18 mouse cellular contexts compared by ENCODE assay signal in genomic region chr2:154678995-154679394, GRCm38 (mm10). TPM values are rescaled to one million over a fixed set of nuclear protein-coding genes. Genes with fewer than 3 reads are reported as not detected.
DNase-seq lines count a peak whose midpoint lies in the region; ATAC-seq and TF ChIP-seq lines count a peak whose summit lies in the region.
"Had no signal": no experiment of that assay in that cellular context is flagged by ENCODE, and none has a peak within 500 bp of the region (broad histone marks: within the 10 kb centered on the region; RNA-seq: fewer than 3 reads in every experiment).

No protein-coding gene starts in this region.

- WGBS in liver, postnatal 0 days (ENCODE audit: insufficient replicate concordance): 61% methylated on average over 3 of the region's 3 CpGs
- 29% methylated on average over 3 of the region's 3 CpGs for WGBS in liver, embryonic 14.5 days (ENCODE audit: insufficient replicate concordance)

- peaks cover 4% of the 10 kb centered on the region; the same call in 1 of the 2 replicates for H3K36me3 ChIP-seq in liver, postnatal 0 days (replicated peaks; ENCODE audit: insufficient read depth, low read length)
- no peaks in the 10 kb centered on the region; the same call in 1 of the 2 replicates for H3K36me3 ChIP-seq in liver, embryonic 14.5 days (replicated peaks; ENCODE audit: control insufficient read depth, insufficient read depth, low read depth)
- H3K36me3 ChIP-seq: forebrain, embryonic 12.5 days had no signal

- peaks cover 14% of the 10 kb centered on the region for H3K4me1 ChIP-seq in liver, postnatal 0 days (ENCODE audit: insufficient read depth)
- H3K4me1 ChIP-seq in liver, embryonic 14.5 days (replicated peaks; ENCODE audit: control insufficient read depth in 2 of 2, insufficient read depth in 2 of 2, low read length in 1 of 2): peaks cover 23 to 29% of the 10 kb centered on the region in 2 experiments

- TF ChIP-seq CTCF in liver, postnatal 0 days (IDR thresholded peaks at IDR 0.05; ENCODE audit: low read depth): no peak
- TF ChIP-seq CTCF in liver, embryonic 14.5 days (IDR thresholded peaks at IDR 0.05; ENCODE audit: low read depth): no peak

- H3K4me2 ChIP-seq in liver, postnatal 0 days (ENCODE audit: low read depth, low read length): no peak overlapping the region
- 0 out of 2 replicates have a peak overlapping the region, but pooled peaks have one; percentile 4 for H3K4me2 ChIP-seq in liver, embryonic 14.5 days (ENCODE audit: low read depth)

- TF ChIP-seq EP300 in liver, postnatal 0 days (IDR thresholded peaks at IDR 0.05; ENCODE audit: low read depth): no peak
- TF ChIP-seq EP300 in liver, embryonic 14.5 days (IDR thresholded peaks at IDR 0.05; ENCODE audit: low read depth): no peak

- no peak overlapping the region for H3K27ac ChIP-seq in liver, postnatal 0 days (ENCODE audit: low read depth)
- no peak overlapping the region for H3K27ac ChIP-seq in liver, embryonic 14.5 days

- H3K9ac ChIP-seq in liver, postnatal 0 days (replicated peaks): no peak overlapping the region
- no peak overlapping the region for H3K9ac ChIP-seq in liver, embryonic 14.5 days (replicated peaks)
- H3K9ac ChIP-seq: embryonic facial prominence, embryonic 13.5 days; forebrain, embryonic 12.5 days; heart, embryonic 12.5 days; hindbrain, embryonic 14.5 days had no signal

- no peak overlapping the region for H3K4me3 ChIP-seq in liver, postnatal 0 days (ENCODE audit: low read depth, low read length)
- H3K4me3 ChIP-seq in liver, embryonic 14.5 days (ENCODE audit: insufficient read depth in 1 of 2, low read depth in 2 of 2, low read length in 2 of 2): no peak overlapping the region
- H3K4me3 ChIP-seq: embryonic facial prominence, embryonic 13.5 days; forebrain, embryonic 12.5 days; heart, embryonic 12.5 days; hindbrain, embryonic 10.5 days had no signal

- peak; percentile 50 to 73 for DNase-seq in adrenal gland, adult (ENCODE audit: inconsistent age in 2 of 2, low spot score in 1 of 2)
- DNase-seq in adrenal gland, adult 8-10 months: no peak
- DNase-seq in liver: peak; percentile 34
- no peak for DNase-seq in liver, postnatal 0 days
- DNase-seq in lung, postnatal 36 days: peak; percentile 42
- no peak for DNase-seq in lung, postnatal 10 days
- DNase-seq in liver, embryonic 14.5 days (ENCODE audit: low read depth in 3 of 3, low spot score in 3 of 3): peak in 2 of 3 experiments; percentile 34 to 38
- no peak for DNase-seq in urinary bladder, adult 2 months (ENCODE audit: low spot score)
- DNase-seq: cerebellum, adult 11-12 months; cerebellum, postnatal 36 days; gastrocnemius, postnatal 25 days had no signal

- no peaks in the 10 kb centered on the region for H3K9me3 ChIP-seq in liver, postnatal 0 days (ENCODE audit: low read length)
- H3K9me3 ChIP-seq in liver, embryonic 14.5 days (ENCODE audit: control insufficient read depth, low read length): no peaks in the 10 kb centered on the region
- H3K9me3 ChIP-seq: embryonic facial prominence, embryonic 13.5 days; forebrain, embryonic 12.5 days; heart, embryonic 12.5 days; hindbrain, embryonic 10.5 days had no signal

- H3K27me3 ChIP-seq in liver, postnatal 0 days (ENCODE audit: insufficient read depth, low read length): no peaks in the 10 kb centered on the region
- H3K27me3 ChIP-seq in liver, embryonic 14.5 days (ENCODE audit: control insufficient read depth, insufficient read depth, low read length): no peaks in the 10 kb centered on the region
- H3K27me3 ChIP-seq: CH12.LX; embryonic facial prominence, embryonic 13.5 days; forebrain, embryonic 12.5 days; heart, embryonic 12.5 days had no signal

- no peak for ATAC-seq in liver, postnatal 0 days
- no peak for ATAC-seq in liver, embryonic 14.5 days (ENCODE audit: insufficient read depth)
- ATAC-seq: forebrain, embryonic 16.5 days had no signal

RNA-seq across cellular contexts. Expression of gene Chmp4b, which starts 27.5 kb away (rescaled TPM):
- total RNA-seq in adrenal gland, adult 8-10 months (2022): 100 to 1,000 TPM; 224 to 310 (median 256) TPM
- 11.9 and 13.1 TPM in 2 replicates for polyA plus RNA-seq in liver, postnatal 0 days (2015; fragmentation: Nextera tagmentation; extraction: Ambion mirVana)
- 48.0 and 84.2 TPM in 2 replicates for polyA plus RNA-seq in liver, embryonic 14.5 days (2012; rRNA removed)
- 8.1 and 9.1 TPM in 2 replicates for polyA plus RNA-seq in liver, embryonic 14.5 days (2014; fragmentation: Nextera tagmentation; extraction: Ambion mirVana)
- 260 and 272 TPM in 2 replicates for polyA plus RNA-seq in urinary bladder, adult 2 months (2012; rRNA removed)

Comparison
In these comparisons a context has a peak if more than half of its experiments do, and no peak if none do; other contexts are left out.
1. DNase-seq: peak in adrenal gland, adult (2 of 2), liver (single experiment), lung, postnatal 36 days (single experiment) and liver, embryonic 14.5 days (2 of 3); none in adrenal gland, adult 8-10 months (single experiment), liver, postnatal 0 days (single experiment), lung, postnatal 10 days (single experiment) and urinary bladder, adult 2 months (single experiment).